Mouse (Mus musculus) midbrain, embryonic 10.5 days (tissue): ENCODE data around the gene Il18bp. TPM values are rescaled to one million over a fixed set of nuclear protein-coding genes. Genes with fewer than 3 reads are reported as not detected.
"Not testable (repeated sequence)": the region's sequence is repeated elsewhere in the genome, so short reads cannot be mapped to it uniquely, and the experiment has no call there.

Source experiments
- DNase-seq: peaks from one replicate; pipeline ENCODE4 v3.0.0-alpha.2; 2017; ENCODE audit warnings: low spot score
- H3K27ac ChIP-seq: fragments of 300-500 bp; sonication (generic); replicated peaks from 2 replicates; pipeline ENCODE4 v1.5.1; 2016; ENCODE audit warnings: mild to moderate bottlenecking
- H3K27me3 ChIP-seq: fragments of 300-500 bp; sonication (generic); 2 replicates; pipeline ENCODE4 v1.6.1; 2016; ENCODE audit warnings: low read depth, mild to moderate bottlenecking; ENCODE audit not compliant: poor library complexity, severe bottlenecking
- H3K36me3 ChIP-seq: fragments of 300-500 bp; sonication (generic); 2 replicates; pipeline ENCODE4 v1.6.1; 2016; ENCODE audit warnings: mild to moderate bottlenecking, moderate library complexity
- H3K4me1 ChIP-seq: fragments of 300-500 bp; sonication (generic); 2 replicates; pipeline ENCODE4 v1.6.1; 2016
- H3K4me3 ChIP-seq: fragments of 300-500 bp; sonication (generic); 2 replicates; pipeline ENCODE4 v1.5.1; 2016; ENCODE audit warnings: mild to moderate bottlenecking, moderate library complexity
- H3K9me3 ChIP-seq: fragments of 300-500 bp; sonication (generic); replicated peaks from 2 replicates; pipeline ENCODE4 v1.6.1; 2016; ENCODE audit warnings: mild to moderate bottlenecking
- WGBS: fragments of 180-500 bp; shearing (Covaris S2); methylation state at CpG from one replicate; pipeline ENCODE4 v1.1.7; 2016; 5-methylcytosine and 5-hydroxymethylcytosine counted together
- polyA plus RNA-seq: library from polyadenylated mRNA; unstranded; fragments of >200 nt; fragmentation: Nextera tagmentation; extraction: Ambion mirVana; gene quantifications from 2 replicates; pipeline ENCODE4 v1.2.1, GENCODE M21; 2016

Il18bp gene
- 3.8 and 4.1 TPM in 2 replicates for polyA plus RNA-seq

DNA sequence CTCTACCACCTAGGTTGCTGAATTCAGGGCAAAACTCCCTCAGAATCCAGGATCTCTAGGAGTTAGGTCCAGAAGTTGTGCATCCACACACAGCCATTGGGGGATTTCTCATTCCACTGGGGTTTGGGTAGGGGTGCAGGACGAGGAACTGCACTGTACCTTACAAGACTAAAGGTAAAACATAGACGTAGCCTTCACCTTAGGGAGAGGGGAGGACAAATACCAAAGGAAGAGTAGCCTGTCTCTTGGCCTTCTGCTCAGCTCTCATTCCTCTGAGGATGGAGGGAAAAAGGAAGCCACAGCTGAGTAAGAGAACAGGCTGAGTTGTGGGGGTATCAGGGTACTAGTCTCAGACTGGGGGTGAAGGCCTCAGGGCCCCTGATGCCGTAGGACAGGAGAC, at the start of gene Il18bp:
Gene Il18bp, minus strand, starts transcription at position 101 of the 400 bp plus-strand sequence.
- Histone ChIP-seq H3K4me3 (no peak within 1 kb of the TSS), H3K9me3 (no peaks in the 10 kb centered on the region), H3K4me1 (no peaks in the 10 kb centered on the region), H3K36me3 (peaks cover 99% of the 10 kb centered on the region), H3K27me3 (no peaks in the 10 kb centered on the region), H3K27ac (no peak within 1 kb of the TSS)
- 92% methylated on average over 3 of the region's 3 CpGs for WGBS
- no peak for DNase-seq

- Histone ChIP-seq H3K4me1 (peaks cover 23% of the 10 kb centered on the region), H3K27me3 (no peaks in the 10 kb centered on the region), H3K27ac (peak overlapping the region; percentile 93; the same call in 1 of the 2 replicates), H3K36me3 (peaks cover 48% of the 10 kb centered on the region), H3K9me3 (no peaks in the 10 kb centered on the region), H3K4me3 (peak overlapping the region; percentile 84)
- no peak for DNase-seq
- whole genome bisulfite sequencing: 83% methylated on average over 6 of the region's 6 CpGs
Measured at GRCm38 (mm10) chr7:102066363-102066762, 47.9 kb upstream of the Il18bp start.

DNA sequence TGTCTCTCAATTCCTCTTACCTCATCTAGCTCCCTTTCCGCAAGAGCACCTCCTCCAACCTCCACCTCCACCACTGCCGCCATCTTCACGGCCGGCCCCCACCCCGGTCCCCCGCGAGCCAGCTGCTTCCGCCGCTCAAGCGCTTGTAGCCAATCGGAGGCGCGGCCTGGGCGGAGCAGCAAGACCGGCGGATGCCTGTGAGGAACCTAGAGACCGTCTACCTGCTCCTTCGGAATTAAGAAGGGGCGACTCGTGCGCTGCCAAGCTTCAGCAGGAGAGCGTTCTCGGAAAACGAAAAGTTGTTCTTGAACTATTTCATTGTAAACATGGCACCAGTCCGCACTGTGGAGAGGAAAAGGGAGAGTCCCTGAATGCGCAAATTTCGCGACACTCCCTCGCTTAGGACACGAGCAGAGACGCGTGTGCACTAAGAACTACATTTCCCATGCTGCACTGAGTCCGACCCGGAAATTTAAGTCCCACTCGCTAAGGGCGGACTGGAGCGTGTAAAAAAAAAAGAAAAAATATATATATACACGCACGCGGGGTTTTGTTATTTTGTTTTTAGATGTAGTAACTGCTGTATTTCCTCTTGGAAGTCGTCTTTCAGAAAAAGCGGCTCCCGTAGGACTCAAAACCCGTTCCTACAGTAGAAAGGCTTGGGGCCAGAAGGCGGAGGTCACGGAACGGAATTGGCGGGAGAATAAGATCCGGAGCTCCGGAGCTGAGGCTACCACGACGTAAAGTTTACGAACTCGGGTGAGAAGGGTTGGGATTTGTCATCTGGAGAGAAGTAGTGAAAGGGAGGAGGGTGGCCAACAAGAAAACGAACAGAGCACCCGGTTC, 46.8 kb upstream of the Il18bp start, which contains the start of the genes Rnf121, Xndc1 and Xntrpc:
Gene Rnf121, minus strand, starts transcription at position 424 of the 846 bp plus-strand sequence.
Gene Xndc1, plus strand, starts transcription at position 466 of the 846 bp plus-strand sequence.
Gene Xntrpc, plus strand, starts transcription at position 668 of the 846 bp plus-strand sequence.
- no peaks in the 10 kb centered on the region for H3K9me3 ChIP-seq
- H3K27ac ChIP-seq: peak within 1 kb of the TSS; percentile 93
- H3K27me3 ChIP-seq: no peaks in the 10 kb centered on the region
- peak; percentile 94 for DNase-seq
- under 1% methylated on average over 56 of the region's 56 CpGs for WGBS
- H3K36me3 ChIP-seq: peaks cover 46% of the 10 kb centered on the region
- peak within 1 kb of the TSS; percentile 84 for H3K4me3 ChIP-seq
- peaks cover 23% of the 10 kb centered on the region for H3K4me1 ChIP-seq

- Histone ChIP-seq H3K36me3 (peaks cover 46% of the 10 kb centered on the region), H3K4me3 (peak overlapping the region; percentile 84), H3K27me3 (no peaks in the 10 kb centered on the region), H3K4me1 (peaks cover 23% of the 10 kb centered on the region), H3K9me3 (no peaks in the 10 kb centered on the region), H3K27ac (peak overlapping the region; percentile 93)
- WGBS: 2% methylated on average over 9 of the region's 9 CpGs
- DNase-seq: no peak
Measured at GRCm38 (mm10) chr7:102064655-102065045, 46.2 kb upstream of the Il18bp start.

- H3K36me3 ChIP-seq: peaks cover 49% of the 10 kb centered on the region
- H3K27ac ChIP-seq: no peak overlapping the region
- H3K9me3 ChIP-seq: no peaks in the 10 kb centered on the region
- H3K4me1 ChIP-seq: peaks cover 23% of the 10 kb centered on the region
- H3K4me3 ChIP-seq: peak overlapping the region; percentile 84
- WGBS: 92% methylated on average over 9 of the region's 9 CpGs
- no peaks in the 10 kb centered on the region for H3K27me3 ChIP-seq
- no peak for DNase-seq
Measured at GRCm38 (mm10) chr7:102063891-102064290, 45.4 kb upstream of the Il18bp start.

- no peak overlapping the region for H3K4me3 ChIP-seq
- no peak for DNase-seq
- H3K4me1 ChIP-seq: peaks cover 23% of the 10 kb centered on the region
- WGBS: 91% methylated on average over 1 of the region's 1 CpGs
- H3K36me3 ChIP-seq: peaks cover 52% of the 10 kb centered on the region
- H3K27me3 ChIP-seq: no peaks in the 10 kb centered on the region
- H3K9me3 ChIP-seq: no peaks in the 10 kb centered on the region
- no peak overlapping the region for H3K27ac ChIP-seq
Measured at GRCm38 (mm10) chr7:102062203-102062602, 43.7 kb upstream of the Il18bp start.

DNA sequence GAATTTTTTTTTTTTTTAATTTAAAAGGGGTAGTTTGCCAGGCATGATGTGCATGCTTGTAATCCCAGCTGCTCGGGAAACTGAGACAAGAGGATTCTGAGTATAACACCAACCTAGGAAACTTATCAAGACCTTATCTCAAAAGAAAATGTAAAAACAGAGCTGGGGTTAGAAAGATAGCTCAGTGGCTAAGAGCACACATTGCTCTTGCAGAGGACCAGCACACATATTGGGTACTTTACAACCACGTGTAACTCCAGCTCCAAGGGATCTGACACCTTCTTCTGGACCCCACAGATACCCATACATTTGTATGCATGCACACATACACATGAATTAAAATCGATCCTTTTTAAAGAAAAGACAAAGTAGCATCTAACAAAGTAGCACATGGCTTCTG, 42.9 kb upstream of the Il18bp start:
- Histone ChIP-seq H3K9me3 (no peaks in the 10 kb centered on the region), H3K4me1 (peaks cover 19% of the 10 kb centered on the region), H3K36me3 (peaks cover 60% of the 10 kb centered on the region), H3K27me3 (no peaks in the 10 kb centered on the region), H3K4me3 (no peak overlapping the region), H3K27ac (no peak overlapping the region)
- DNase-seq: no peak
- 90% methylated on average over 3 of the region's 3 CpGs for WGBS

GRCm38 (mm10) chr7:102048524-102048923, 30.0 kb upstream of the Il18bp start:
- not testable (repeated sequence) for H3K9me3 ChIP-seq, DNase-seq, H3K27ac ChIP-seq, H3K27me3 ChIP-seq, H3K4me1 ChIP-seq, H3K4me3 ChIP-seq
- H3K36me3 ChIP-seq: peaks cover 51% of the 10 kb centered on the region

DNA sequence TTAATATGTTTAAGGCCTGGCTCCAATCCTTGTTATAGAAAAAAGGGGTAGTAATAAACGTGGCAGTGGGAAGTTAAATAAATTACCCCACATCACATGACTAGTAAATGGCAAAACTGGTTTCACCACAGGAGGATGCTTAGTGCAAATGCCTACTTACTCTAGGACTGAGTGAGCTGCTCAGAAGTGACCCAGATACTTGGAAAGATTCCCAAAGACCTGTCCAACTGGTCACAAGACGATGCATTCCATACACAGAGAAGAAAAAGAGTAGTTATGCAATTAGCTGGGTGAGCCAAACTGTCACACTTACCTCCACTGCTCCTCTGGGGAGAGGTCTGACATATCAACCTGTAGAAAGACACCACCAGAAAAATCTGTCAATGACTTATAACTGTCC, 23.8 kb upstream of the Il18bp start:
- Histone ChIP-seq H3K4me3 (no peak overlapping the region), H3K27me3 (no peaks in the 10 kb centered on the region), H3K27ac (no peak overlapping the region), H3K9me3 (no peaks in the 10 kb centered on the region), H3K36me3 (peaks cover 63% of the 10 kb centered on the region), H3K4me1 (no peaks in the 10 kb centered on the region)
- 90% methylated on average over 2 of the region's 2 CpGs for WGBS
- no peak for DNase-seq

- WGBS: 96% methylated on average over 3 of the region's 3 CpGs
- H3K36me3 ChIP-seq: peaks cover 98% of the 10 kb centered on the region
- H3K27me3 ChIP-seq: no peaks in the 10 kb centered on the region
Measured at GRCm38 (mm10) chr7:102037318-102037717, 18.8 kb upstream of the Il18bp start.

GRCm38 (mm10) chr7:102035534-102035933, 17.0 kb upstream of the Il18bp start:
- 90% methylated on average over 2 of the region's 2 CpGs for WGBS
- Histone ChIP-seq H3K9me3 (no peaks in the 10 kb centered on the region), H3K36me3 (peaks cover 99% of the 10 kb centered on the region), H3K4me3 (no peak overlapping the region), H3K27ac (no peak overlapping the region), H3K4me1 (no peaks in the 10 kb centered on the region), H3K27me3 (no peaks in the 10 kb centered on the region)
- DNase-seq: no peak

More at GRCm38 (mm10) chr7:102037318-102037717, 18.8 kb upstream of the Il18bp start:
- H3K4me1 ChIP-seq: no peaks in the 10 kb centered on the region
- no peak for DNase-seq
- no peaks in the 10 kb centered on the region for H3K9me3 ChIP-seq
- H3K4me3 ChIP-seq: no peak overlapping the region
- H3K27ac ChIP-seq: no peak overlapping the region

DNA sequence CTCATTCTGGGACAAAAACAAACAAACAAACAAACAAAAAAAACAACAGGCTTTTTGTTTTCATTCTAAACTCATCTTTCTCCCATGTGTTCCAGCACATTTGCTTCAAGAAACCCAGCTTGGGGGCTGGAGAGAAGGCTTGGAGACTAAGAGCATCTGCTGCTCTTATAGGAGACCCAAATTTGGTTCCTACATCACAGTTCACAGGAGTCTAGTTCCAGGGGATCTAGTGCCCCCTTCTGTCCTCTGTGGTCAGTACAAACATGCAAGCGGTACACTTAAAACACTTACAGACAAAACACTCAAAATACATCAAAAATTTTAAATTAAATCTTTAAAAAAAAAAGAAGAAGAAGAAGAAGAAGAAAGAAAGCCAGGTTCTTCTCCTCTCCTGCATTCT, 16.4 kb upstream of the Il18bp start:
- Histone ChIP-seq H3K27ac (no peak overlapping the region), H3K36me3 (peaks cover 99% of the 10 kb centered on the region), H3K27me3 (no peaks in the 10 kb centered on the region), H3K4me1 (no peaks in the 10 kb centered on the region), H3K4me3 (no peak overlapping the region), H3K9me3 (no peaks in the 10 kb centered on the region)
- DNase-seq: no peak
- WGBS: 88% methylated on average over 1 of the region's 1 CpGs
